Mouse (Mus musculus) cortical plate, adult 2 months (tissue): ENCODE results near the gene Ablim1. TPM values are rescaled to one million over a fixed set of nuclear protein-coding genes. Genes with fewer than 3 reads are reported as not detected.
A peak's percentile ranks its signal among the peaks of the same experiment; 100 is the strongest.

ENCODE experiments used
- H3K27ac ChIP-seq: fragments of 200-500 bp; 2 replicates; pipeline ENCODE4 v1.5.1; 2012; ENCODE audit warnings: low read length, control low read depth, inconsistent platforms; ENCODE audit not compliant: insufficient read depth
- H3K4me1 ChIP-seq: fragments of 200-500 bp; 2 replicates; pipeline ENCODE4 v1.6.1; 2011; ENCODE audit warnings: low read length; ENCODE audit not compliant: control insufficient read depth, insufficient read depth
- H3K4me3 ChIP-seq: fragments of 200-500 bp; 2 replicates; pipeline ENCODE4 v1.5.1; 2011; ENCODE audit warnings: mild to moderate bottlenecking, low read length, control low read depth; ENCODE audit not compliant: insufficient read depth
- CTCF ChIP-seq: fragments of 200-500 bp; IDR thresholded peaks from 2 replicates; pipeline ENCODE4 v1.5.1; 2011; ENCODE audit warnings: mild to moderate bottlenecking, control low read depth, low read length; ENCODE audit not compliant: insufficient read depth; ENCODE audit errors: extremely low read depth
- POLR2A ChIP-seq: fragments of 200-500 bp; IDR thresholded peaks from 2 replicates; pipeline ENCODE4 v1.6.1; 2011; ENCODE audit warnings: mild to moderate bottlenecking, low read length, control low read depth; ENCODE audit not compliant: insufficient read depth; ENCODE audit errors: extremely low read depth
- polyA plus RNA-seq: library from polyadenylated mRNA; depleted of rRNA; stranded (reverse); fragments of >200 nt; gene quantifications from 2 replicates; pipeline ENCODE4 v1.2.3, GENCODE M21; 2012

Gene Ablim1
- polyA plus RNA-seq, 1 experiment = 50.0 TPM

DNA sequence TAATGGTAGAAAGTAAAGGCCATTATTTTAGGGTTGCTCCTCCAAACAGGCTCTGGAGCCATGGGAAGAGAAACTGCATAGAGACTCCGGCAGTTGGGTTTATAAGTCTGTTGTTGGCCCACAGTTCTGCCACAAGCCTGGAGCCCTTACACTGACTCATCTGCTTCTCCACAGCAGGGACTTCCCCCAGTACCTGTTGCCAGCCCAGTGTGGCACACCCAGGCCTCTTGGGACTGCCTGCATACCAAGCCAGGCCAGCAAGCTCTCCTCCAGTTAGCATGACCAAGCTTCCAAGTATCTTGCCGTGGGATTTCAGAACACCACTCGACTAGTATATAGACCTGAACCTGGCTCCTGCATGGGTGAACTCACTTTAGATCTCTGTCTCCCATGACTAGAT lies 299.9 kb downstream of the Ablim1 start:
- Histone ChIP-seq H3K4me3 (no peak overlapping the region), H3K4me1 (no peaks in the 10 kb centered on the region), H3K27ac (no peak overlapping the region)
- TF ChIP-seq CTCF (no peak), POLR2A (no peak)

GRCm38 (mm10) chr19:57013271-57013677 lies 301.4 kb downstream of the Ablim1 start:
- no peak for TF ChIP-seq CTCF
- no peak for TF ChIP-seq POLR2A

GRCm38 (mm10) chr19:57012068-57012467 lies 302.7 kb downstream of the Ablim1 start:
- no peaks in the 10 kb centered on the region for H3K4me1 ChIP-seq
- no peak overlapping the region for H3K4me3 ChIP-seq
- H3K27ac ChIP-seq = no peak overlapping the region
- TF ChIP-seq POLR2A = no peak
- no peak for TF ChIP-seq CTCF

More at GRCm38 (mm10) chr19:57013271-57013677, 301.4 kb downstream of the Ablim1 start:
- H3K4me3 ChIP-seq = no peak overlapping the region
- no peaks in the 10 kb centered on the region for H3K4me1 ChIP-seq
- no peak overlapping the region for H3K27ac ChIP-seq

GRCm38 (mm10) chr19:57010064-57010463 lies 304.7 kb downstream of the Ablim1 start:
- no peaks in the 10 kb centered on the region for H3K4me1 ChIP-seq
- H3K27ac ChIP-seq = no peak overlapping the region
- TF ChIP-seq CTCF = no peak
- no peak for TF ChIP-seq POLR2A
- H3K4me3 ChIP-seq = no peak overlapping the region

GRCm38 (mm10) chr19:57009653-57010052 lies 305.1 kb downstream of the Ablim1 start:
- TF ChIP-seq CTCF (no peak), POLR2A (no peak)
- Histone ChIP-seq H3K27ac (no peak overlapping the region), H3K4me3 (no peak overlapping the region), H3K4me1 (no peaks in the 10 kb centered on the region)

DNA sequence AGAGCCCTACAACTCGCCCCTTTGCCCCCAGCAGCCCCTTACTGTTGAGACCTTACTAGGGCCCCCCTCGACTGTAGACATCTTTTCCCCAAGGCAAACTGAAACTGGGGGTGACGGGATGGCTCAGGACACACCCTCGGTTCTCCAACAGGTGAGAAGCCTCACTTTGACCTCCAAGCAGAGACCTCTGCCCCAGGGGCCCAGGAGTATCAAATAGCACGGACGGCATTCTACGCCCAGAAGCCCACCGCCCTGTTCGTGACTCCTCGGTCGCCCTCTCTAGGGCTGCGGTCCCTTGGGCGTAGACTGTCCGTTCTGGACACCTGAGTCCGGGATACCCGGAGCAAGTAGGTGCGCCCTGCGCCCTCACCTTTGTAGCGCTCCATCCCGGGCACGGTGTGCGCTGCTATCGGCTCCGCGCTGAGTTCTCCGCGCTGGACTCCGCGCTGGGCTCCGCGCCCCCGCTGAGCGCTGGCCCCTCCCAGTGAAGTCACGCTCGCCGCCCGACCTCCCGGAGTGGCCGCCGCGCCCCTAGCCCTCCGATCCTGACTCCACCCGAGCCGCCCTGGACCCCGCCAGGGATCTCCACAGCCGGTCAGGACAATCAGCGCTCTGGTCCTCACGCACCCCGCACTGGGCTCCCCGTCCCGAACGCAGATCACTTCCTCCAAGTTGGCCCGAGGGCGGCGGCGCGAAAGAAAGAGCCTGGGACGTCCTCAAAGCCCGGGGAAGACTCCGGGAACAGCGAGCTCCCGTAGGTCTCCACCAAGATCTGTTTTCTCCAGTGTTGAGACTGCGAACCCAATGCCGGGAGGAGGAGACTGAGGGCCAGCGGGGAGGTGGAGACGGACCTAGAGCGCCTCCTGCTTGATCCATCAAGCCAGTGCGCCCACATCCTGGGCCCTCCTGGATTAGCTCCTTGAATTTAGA lies 306.7 kb downstream of the Ablim1 start, which contains the start of gene Afap1l2:
Afap1l2 (minus strand) TSS at position 448 of the 930 bp plus-strand sequence.
- peak within 1 kb of the TSS; percentile 38; the same call in 1 of the 2 replicates for H3K27ac ChIP-seq
- H3K4me3 ChIP-seq = peak within 1 kb of the TSS; percentile 48
- no peaks in the 10 kb centered on the region for H3K4me1 ChIP-seq
- TF ChIP-seq CTCF (peak; percentile 48), POLR2A (no peak)

DNA sequence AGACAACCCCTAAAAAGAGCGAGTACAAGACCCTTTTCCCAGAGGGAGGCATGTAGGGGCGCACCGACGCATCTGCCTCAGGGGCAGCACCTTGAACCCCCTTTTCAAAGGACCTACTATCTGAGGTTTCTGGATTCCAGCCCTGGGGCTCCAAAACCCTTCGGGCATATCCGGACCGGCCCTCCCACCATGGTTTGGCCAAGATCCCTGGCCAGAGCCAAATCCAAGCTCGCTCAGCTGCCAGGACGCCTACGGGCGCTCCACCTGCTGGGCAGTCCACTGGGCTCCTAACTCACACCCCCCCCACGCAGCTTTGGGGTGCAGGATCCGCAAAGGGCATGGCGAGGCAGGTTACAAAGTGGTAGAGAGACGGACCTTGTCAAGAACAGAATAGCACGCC lies 307.4 kb downstream of the Ablim1 start:
- no peak overlapping the region for H3K27ac ChIP-seq
- H3K4me1 ChIP-seq = no peaks in the 10 kb centered on the region
- peak overlapping the region; percentile 48 for H3K4me3 ChIP-seq
- TF ChIP-seq POLR2A (no peak), CTCF (no peak)

- Histone ChIP-seq H3K27ac (no peak overlapping the region), H3K4me3 (peak overlapping the region; percentile 48), H3K4me1 (no peaks in the 10 kb centered on the region)
- TF ChIP-seq POLR2A = no peak
- TF ChIP-seq CTCF = no peak
Measured at GRCm38 (mm10) chr19:57006841-57007240, 307.9 kb downstream of the Ablim1 start.

DNA sequence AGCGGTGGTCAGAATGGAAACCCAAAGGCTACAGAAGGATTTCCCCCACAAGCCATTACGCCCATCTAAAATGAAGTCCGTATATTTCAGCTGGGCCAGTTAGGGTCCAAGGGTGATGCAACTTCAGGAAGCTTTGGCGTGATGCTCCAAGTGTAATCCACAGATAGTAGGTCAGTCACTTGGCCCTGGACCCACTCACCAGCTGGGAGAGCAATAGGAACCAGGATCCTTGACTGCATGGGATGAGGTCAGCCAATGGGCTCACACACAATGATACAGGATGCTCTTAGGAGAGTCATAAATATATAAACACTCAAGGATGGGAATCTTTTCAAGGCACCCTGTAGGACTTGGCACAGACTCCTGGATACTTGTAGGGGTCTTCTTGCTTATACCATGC lies 309.7 kb downstream of the Ablim1 start:
- Histone ChIP-seq H3K27ac (no peak overlapping the region), H3K4me1 (no peaks in the 10 kb centered on the region), H3K4me3 (no peak overlapping the region)
- TF ChIP-seq POLR2A = no peak
- no peak for TF ChIP-seq CTCF

GRCm38 (mm10) chr19:57003460-57003810 lies 311.3 kb downstream of the Ablim1 start:
- H3K4me3 ChIP-seq = no peak overlapping the region
- no peaks in the 10 kb centered on the region; the same call in 1 of the 2 replicates for H3K4me1 ChIP-seq
- no peak overlapping the region for H3K27ac ChIP-seq
- TF ChIP-seq CTCF (no peak), POLR2A (no peak)
